Mouse (Mus musculus): Measurements from ENCODE around the gene Tmco3. TPM values are rescaled to one million over a fixed set of nuclear protein-coding genes. Genes with fewer than 3 reads are reported as not detected.
"Not testable (repeated sequence)": the region's sequence is repeated elsewhere in the genome, so short reads cannot be mapped to it uniquely, and the experiment has no call there.

The Tmco3 gene
- polyA plus RNA-seq, 2 experiments: 3.7 to 3.9 TPM

- no peak for DNase-seq (ENCODE audit: low read depth in 3 of 3, low spot score in 3 of 3)
Observed at GRCm38 (mm10) chr8:13316671-13317070, 28.7 kb downstream of the Tmco3 start.

GRCm38 (mm10) chr8:13326598-13326997 is 38.6 kb downstream of the Tmco3 start:
- H3K4me1 ChIP-seq (replicated peaks; ENCODE audit: control insufficient read depth in 2 of 2, insufficient read depth in 2 of 2, low read length in 1 of 2): no peaks in the 10 kb centered on the region
- H3K27ac ChIP-seq: no peak overlapping the region
- no peak overlapping the region for H3K4me2 ChIP-seq (ENCODE audit: low read depth)
- no peaks in the 10 kb centered on the region for H3K9me3 ChIP-seq (ENCODE audit: control insufficient read depth, low read length)
- ATAC-seq (ENCODE audit: insufficient read depth): no peak
- no peak overlapping the region for H3K4me3 ChIP-seq (ENCODE audit: insufficient read depth in 1 of 2, low read depth in 2 of 2, low read length in 2 of 2)
- peak; percentile 56 for TF ChIP-seq CTCF (IDR thresholded peaks at IDR 0.05; ENCODE audit: low read depth)
- TF ChIP-seq EP300 (IDR thresholded peaks at IDR 0.05; ENCODE audit: low read depth): no peak
- no peaks in the 10 kb centered on the region for H3K36me3 ChIP-seq (replicated peaks; ENCODE audit: control insufficient read depth, insufficient read depth, low read depth)
- DNase-seq (ENCODE audit: low read depth in 3 of 3, low spot score in 3 of 3): no peak
- H3K9ac ChIP-seq (replicated peaks): no peak overlapping the region
- H3K27me3 ChIP-seq (ENCODE audit: control insufficient read depth, insufficient read depth, low read length): no peaks in the 10 kb centered on the region
- 25% methylated on average over 5 of the region's 5 CpGs for WGBS (ENCODE audit: insufficient replicate concordance)

More at GRCm38 (mm10) chr8:13316671-13317070, 28.7 kb downstream of the Tmco3 start:
- Histone ChIP-seq H3K4me3 (ENCODE audit: insufficient read depth in 1 of 2, low read depth in 2 of 2, low read length in 2 of 2) (no peak overlapping the region), H3K36me3 (replicated peaks; ENCODE audit: control insufficient read depth, insufficient read depth, low read depth) (no peaks in the 10 kb centered on the region), H3K4me2 (ENCODE audit: low read depth) (no peak overlapping the region), H3K9me3 (ENCODE audit: control insufficient read depth, low read length) (no peaks in the 10 kb centered on the region), H3K27ac (no peak overlapping the region), H3K27me3 (ENCODE audit: control insufficient read depth, insufficient read depth, low read length) (no peaks in the 10 kb centered on the region), H3K9ac (replicated peaks) (no peak overlapping the region), H3K4me1 (replicated peaks; ENCODE audit: control insufficient read depth in 2 of 2, insufficient read depth in 2 of 2, low read length in 1 of 2) (peaks cover 0 to 3% of the 10 kb centered on the region in 2 experiments; a peak in 2 of 4 replicates)
- TF ChIP-seq EP300 (IDR thresholded peaks at IDR 0.05; ENCODE audit: low read depth) (no peak), CTCF (IDR thresholded peaks at IDR 0.05; ENCODE audit: low read depth) (no peak)
- WGBS (ENCODE audit: insufficient replicate concordance): 75% methylated on average over 10 of the region's 10 CpGs
- ATAC-seq (ENCODE audit: insufficient read depth): no peak

- no peak overlapping the region for H3K4me2 ChIP-seq (ENCODE audit: low read depth)
- no peaks in the 10 kb centered on the region for H3K9me3 ChIP-seq (ENCODE audit: control insufficient read depth, low read length)
- ATAC-seq (ENCODE audit: insufficient read depth): no peak
- no peak for DNase-seq (ENCODE audit: low read depth in 3 of 3, low spot score in 3 of 3)
- H3K27ac ChIP-seq: no peak overlapping the region
- WGBS (ENCODE audit: insufficient replicate concordance): 24% methylated on average over 1 of the region's 1 CpGs
- H3K9ac ChIP-seq (replicated peaks): no peak overlapping the region
- TF ChIP-seq CTCF (IDR thresholded peaks at IDR 0.05; ENCODE audit: low read depth) (peak; percentile 66), EP300 (IDR thresholded peaks at IDR 0.05; ENCODE audit: low read depth) (no peak)
- H3K27me3 ChIP-seq (ENCODE audit: control insufficient read depth, insufficient read depth, low read length): no peaks in the 10 kb centered on the region
- H3K4me3 ChIP-seq (ENCODE audit: insufficient read depth in 1 of 2, low read depth in 2 of 2, low read length in 2 of 2): no peak overlapping the region
- H3K4me1 ChIP-seq (replicated peaks; ENCODE audit: control insufficient read depth in 2 of 2, insufficient read depth in 2 of 2, low read length in 1 of 2): peaks cover 4 to 8% of the 10 kb centered on the region in 2 experiments
- H3K36me3 ChIP-seq (replicated peaks; ENCODE audit: control insufficient read depth, insufficient read depth, low read depth): no peaks in the 10 kb centered on the region
Observed at GRCm38 (mm10) chr8:13334671-13335070, 46.7 kb downstream of the Tmco3 start.

- 42% methylated on average over 6 of the region's 6 CpGs for WGBS (ENCODE audit: insufficient replicate concordance)
- not testable (repeated sequence) for H3K9ac ChIP-seq (replicated peaks); H3K4me2 ChIP-seq (ENCODE audit: low read depth); H3K27me3 ChIP-seq (ENCODE audit: control insufficient read depth, insufficient read depth, low read length); DNase-seq (ENCODE audit: low read depth in 3 of 3, low spot score in 3 of 3); H3K9me3 ChIP-seq (ENCODE audit: control insufficient read depth, low read length); H3K27ac ChIP-seq; H3K4me3 ChIP-seq (ENCODE audit: insufficient read depth in 1 of 2, low read depth in 2 of 2, low read length in 2 of 2); ATAC-seq (ENCODE audit: insufficient read depth)
- H3K4me1 ChIP-seq (replicated peaks; ENCODE audit: control insufficient read depth in 2 of 2, insufficient read depth in 2 of 2, low read length in 1 of 2): peaks cover 11 to 23% of the 10 kb centered on the region in 2 experiments
- peaks cover 14% of the 10 kb centered on the region for H3K36me3 ChIP-seq (replicated peaks; ENCODE audit: control insufficient read depth, insufficient read depth, low read depth)
Observed at GRCm38 (mm10) chr8:13337245-13337644, 49.3 kb downstream of the Tmco3 start.

GRCm38 (mm10) chr8:13337678-13338077 is 49.7 kb downstream of the Tmco3 start:
- H3K4me2 ChIP-seq (ENCODE audit: low read depth): peak overlapping the region; percentile 87
- H3K4me1 ChIP-seq (replicated peaks; ENCODE audit: control insufficient read depth in 2 of 2, insufficient read depth in 2 of 2, low read length in 1 of 2): peaks cover 14 to 27% of the 10 kb centered on the region in 2 experiments
- H3K36me3 ChIP-seq (replicated peaks; ENCODE audit: control insufficient read depth, insufficient read depth, low read depth): peaks cover 17% of the 10 kb centered on the region
- TF ChIP-seq EP300 (IDR thresholded peaks at IDR 0.05; ENCODE audit: low read depth) (no peak), CTCF (IDR thresholded peaks at IDR 0.05; ENCODE audit: low read depth) (no peak)
- no peaks in the 10 kb centered on the region for H3K9me3 ChIP-seq (ENCODE audit: control insufficient read depth, low read length)
- no peak overlapping the region; a peak in 1 of 4 replicates for H3K4me3 ChIP-seq (ENCODE audit: insufficient read depth in 1 of 2, low read depth in 2 of 2, low read length in 2 of 2)
- WGBS (ENCODE audit: insufficient replicate concordance): 52% methylated on average over 3 of the region's 3 CpGs
- no peaks in the 10 kb centered on the region for H3K27me3 ChIP-seq (ENCODE audit: control insufficient read depth, insufficient read depth, low read length)
- DNase-seq (ENCODE audit: low read depth in 3 of 3, low spot score in 3 of 3): no peak
- H3K9ac ChIP-seq (replicated peaks): no peak overlapping the region
- no peak for ATAC-seq (ENCODE audit: insufficient read depth)
- H3K27ac ChIP-seq: no peak overlapping the region

All from liver, embryonic 14.5 days (tissue).